Mouse (Mus musculus): Measurements from ENCODE around the gene Dhps.
"Not testable (repeated sequence)": the region's sequence is repeated elsewhere in the genome, so short reads cannot be mapped to it uniquely, and the experiment has no call there.

Gene Dhps

DNA sequence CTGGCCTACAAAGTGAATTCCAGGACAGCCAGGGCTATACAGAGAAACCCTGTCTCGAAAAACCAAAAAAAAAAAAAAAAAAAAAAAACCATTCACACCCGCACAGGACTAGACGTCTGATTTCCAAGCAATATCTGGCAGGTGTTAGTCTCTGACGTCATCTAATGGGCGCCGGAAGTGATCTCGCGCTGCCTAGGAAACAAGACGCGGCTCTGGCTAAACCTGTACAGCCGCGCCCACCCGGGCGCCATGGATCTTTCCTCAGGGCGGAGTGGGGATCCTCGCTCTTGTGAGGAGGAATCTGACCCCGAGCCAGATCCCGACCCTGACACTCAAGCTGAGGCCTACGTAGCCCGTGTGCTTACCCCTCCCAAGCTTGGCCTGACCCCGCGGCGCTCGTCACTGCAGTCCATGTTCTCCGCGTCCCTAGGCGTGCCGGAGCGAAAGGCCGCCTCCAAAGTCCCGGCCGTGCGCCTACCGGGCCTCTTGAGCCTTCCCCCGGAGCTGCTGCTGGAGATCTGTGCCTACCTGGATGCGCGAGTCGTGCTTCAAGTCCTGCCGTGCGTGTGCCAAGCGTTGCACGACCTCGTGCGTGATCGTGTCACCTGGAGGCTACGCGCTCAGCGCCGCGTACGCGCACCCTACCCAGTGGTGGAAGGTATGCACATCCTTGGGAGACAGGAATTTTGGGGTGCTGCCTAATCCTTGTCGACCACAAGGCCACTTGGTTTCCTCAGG is 11.5 kb upstream of the Dhps start, which contains the start of gene Fbxw9:
Gene Fbxw9, plus strand, starts transcription at position 177 of the 738 bp plus-strand sequence.
- peak; percentile 95 for DNase-seq (ENCODE audit: low read depth, low spot score)

DNA sequence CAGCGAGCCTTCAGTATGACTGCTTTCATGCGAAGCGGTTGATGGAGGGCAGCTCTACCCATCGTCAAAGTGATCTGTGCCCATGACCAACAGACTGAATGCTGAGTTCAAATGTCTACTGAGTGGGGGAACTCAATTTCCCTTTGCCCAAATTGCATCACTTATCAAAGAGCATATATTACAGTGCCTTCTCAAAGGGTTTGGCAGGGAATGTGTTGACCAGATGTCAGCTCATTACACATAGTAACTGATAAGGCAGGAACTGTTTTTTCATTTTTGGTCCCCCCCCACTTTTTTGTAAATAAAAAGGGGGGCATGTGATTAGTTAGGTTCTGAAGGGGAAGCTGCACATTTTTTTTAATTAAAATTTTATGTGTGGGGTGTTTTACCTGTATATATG is 9.0 kb upstream of the Dhps start:
- DNase-seq (ENCODE audit: low read depth, low spot score) = no peak

GRCm38 (mm10) chr8:85065213-85065612 is 6.3 kb upstream of the Dhps start:
- DNase-seq (ENCODE audit: low read depth, low spot score) = no peak

DNA sequence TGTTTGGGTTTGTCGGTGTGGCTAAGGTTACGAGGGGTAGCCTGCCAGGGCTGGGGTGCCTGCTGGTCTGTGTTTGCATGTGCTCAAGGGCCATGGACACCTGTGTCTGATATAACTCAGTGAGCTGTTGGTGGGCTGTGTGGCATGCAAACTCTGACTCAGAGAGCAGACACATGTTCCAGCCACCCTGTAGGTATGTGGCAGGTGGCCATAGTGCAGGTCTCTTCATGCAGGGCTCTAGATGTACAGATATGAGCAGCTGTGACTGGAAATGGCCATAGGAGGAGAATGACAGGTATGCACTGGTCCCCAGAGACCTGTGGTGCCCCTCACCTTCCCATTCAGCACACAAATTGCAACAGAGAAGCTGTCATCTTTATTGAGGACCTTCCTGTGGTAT is 4.4 kb upstream of the Dhps start:
- DNase-seq (ENCODE audit: low read depth, low spot score) = no peak

DNA sequence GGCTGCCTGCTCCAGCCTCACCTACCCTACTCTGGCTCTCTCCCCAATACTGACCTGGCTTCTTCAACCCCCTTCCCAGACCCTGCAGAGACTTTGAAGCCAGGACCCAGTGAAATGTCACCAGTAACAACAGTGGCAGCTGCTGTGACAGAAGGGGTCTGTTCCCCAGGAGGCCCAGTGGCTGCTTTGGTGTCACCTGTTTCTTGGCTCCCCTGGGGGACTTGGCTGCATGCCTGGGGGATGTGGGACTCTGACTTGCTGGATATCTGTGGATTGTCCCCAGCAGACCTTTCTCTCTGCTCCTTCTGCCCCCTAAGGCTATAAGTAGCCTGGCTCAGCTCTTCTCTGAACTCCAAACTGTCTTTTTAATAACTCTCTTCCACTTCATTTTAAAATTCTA is 3.6 kb upstream of the Dhps start, which contains the start of gene Gm5741:
Gene Gm5741, minus strand, starts transcription at position 1 of the 400 bp plus-strand sequence.
- no peak for DNase-seq (ENCODE audit: low read depth, low spot score)

DNA sequence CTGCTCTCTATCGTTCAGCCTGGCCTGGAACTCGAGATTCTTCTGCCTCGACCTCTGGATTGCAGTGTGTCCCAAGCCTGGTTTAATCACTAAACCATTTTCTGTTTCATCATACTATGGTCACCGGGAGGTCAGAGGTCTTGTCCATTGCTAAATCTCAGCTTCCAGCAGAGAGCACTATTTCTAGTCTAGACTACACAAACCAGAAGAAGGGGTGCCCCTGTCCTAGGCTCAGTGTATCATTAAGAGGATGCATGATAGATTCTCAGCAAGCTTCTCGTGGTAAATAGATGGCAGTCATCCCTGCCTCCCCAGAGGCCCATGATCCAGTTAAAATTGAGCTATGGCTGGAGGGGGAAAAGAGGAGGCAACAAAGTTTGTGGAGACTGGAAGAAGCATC is 516 bp upstream of the Dhps start:
- peak; percentile 51 for DNase-seq (ENCODE audit: low read depth, low spot score)

GRCm38 (mm10) chr8:85072364-85072929 is 890 bp downstream of the Dhps start:
- no peak for DNase-seq (ENCODE audit: low read depth, low spot score)

GRCm38 (mm10) chr8:85073041-85073612 is 1.6 kb downstream of the Dhps start:
- peak; percentile 27 for DNase-seq (ENCODE audit: low read depth, low spot score)

DNA sequence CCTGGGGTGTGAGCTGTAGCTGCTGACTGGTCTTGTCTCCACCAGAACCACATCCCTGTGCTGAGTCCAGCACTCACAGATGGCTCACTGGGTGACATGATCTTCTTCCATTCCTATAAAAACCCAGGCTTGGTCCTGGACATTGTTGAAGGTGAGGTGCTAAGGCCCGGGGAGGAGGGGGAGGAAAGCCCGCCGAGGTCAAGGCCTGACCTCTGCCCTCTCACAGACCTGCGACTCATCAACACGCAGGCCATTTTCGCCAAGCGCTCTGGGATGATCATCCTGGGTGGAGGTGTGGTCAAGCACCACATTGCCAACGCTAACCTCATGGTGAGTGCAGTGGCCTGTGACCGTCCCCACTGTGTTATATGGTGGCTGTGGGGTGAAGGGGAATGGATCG is 2.6 kb downstream of the Dhps start:
- peak; percentile 14 for DNase-seq (ENCODE audit: low read depth, low spot score)

- DNase-seq (ENCODE audit: low read depth, low spot score) = no peak
These were observed 3.1 kb downstream of the Dhps start for GRCm38 (mm10) chr8:85074617-85075016.

GRCm38 (mm10) chr8:85076001-85076400 is 4.4 kb downstream of the Dhps start:
- peak; percentile 74 for DNase-seq (ENCODE audit: low read depth, low spot score)

DNA sequence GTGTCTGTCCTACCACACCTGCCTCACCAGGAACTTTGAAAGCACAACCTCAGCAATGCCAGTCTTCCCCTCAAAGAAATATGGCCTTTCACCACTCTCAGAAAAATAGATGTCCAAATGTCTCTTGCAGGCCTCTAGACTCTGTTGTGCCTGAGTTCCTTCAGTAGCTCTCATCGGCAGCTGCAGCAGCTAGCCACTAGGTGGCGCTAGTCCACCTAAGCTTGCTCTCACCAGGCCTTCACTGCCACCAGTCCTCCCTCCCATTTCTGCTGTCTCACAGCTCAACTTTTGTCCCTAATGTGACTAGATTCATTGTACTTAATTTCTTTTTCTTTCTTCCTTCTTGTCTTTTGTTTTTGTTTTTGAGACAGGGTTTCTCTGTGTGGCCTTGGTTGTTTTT is 5.4 kb downstream of the Dhps start:
- peak; percentile 89 for DNase-seq (ENCODE audit: low read depth, low spot score)

DNA sequence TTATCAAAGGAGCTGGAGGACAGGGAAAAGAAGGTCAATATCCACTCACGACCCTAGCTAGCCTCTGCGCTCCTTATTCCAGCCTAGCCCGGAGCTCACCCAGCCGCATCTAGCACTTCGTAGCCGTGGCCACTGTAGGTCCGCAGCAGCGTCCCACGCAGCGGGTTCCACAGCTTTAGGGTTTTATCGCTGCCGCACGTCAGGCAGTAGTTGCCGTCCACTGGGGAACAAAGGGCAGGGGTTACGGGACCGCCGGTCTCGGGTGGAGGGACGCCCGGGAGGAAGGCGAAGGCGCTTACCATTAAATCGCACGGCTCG is 8.6 kb downstream of the Dhps start:
- DNase-seq (ENCODE audit: low read depth, low spot score) = no peak

DNA sequence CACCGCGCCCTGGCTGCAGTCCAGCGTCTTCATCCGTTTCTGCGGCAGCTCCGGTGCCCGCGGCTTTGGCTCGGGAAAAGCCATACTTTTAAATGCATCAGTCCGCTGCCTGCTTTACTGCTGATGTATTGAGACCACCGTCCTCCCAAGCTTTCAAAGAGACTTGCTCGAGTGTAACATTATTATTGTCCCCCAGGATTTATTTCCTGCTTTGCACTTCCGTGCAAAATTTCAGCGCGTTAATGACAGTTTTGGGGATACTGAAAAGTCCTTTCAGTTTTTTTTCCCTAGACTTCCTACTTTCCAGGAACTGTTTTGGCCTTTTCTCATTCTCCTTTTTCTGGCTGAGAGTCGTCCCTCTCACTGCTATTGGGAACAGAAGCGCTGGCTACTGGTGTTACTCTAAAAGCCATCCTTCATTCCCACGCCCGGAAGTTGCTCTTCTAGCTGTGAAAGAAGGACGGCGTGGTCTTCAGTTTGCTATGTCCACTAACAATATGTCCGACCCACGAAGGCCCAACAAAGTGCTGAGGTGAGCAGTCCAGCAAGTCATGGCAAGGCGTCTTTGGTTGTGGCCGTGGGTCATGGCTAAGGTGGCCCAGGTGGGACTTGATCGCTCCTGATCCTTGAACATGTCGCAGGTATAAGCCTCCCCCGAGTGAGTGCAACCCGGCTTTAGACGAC is 9.1 kb downstream of the Dhps start, which contains the start of gene Wdr83os:
Gene Wdr83os, plus strand, starts transcription at position 209 of the 684 bp plus-strand sequence.
- peak; percentile 87 for DNase-seq (ENCODE audit: low read depth, low spot score)

DNA sequence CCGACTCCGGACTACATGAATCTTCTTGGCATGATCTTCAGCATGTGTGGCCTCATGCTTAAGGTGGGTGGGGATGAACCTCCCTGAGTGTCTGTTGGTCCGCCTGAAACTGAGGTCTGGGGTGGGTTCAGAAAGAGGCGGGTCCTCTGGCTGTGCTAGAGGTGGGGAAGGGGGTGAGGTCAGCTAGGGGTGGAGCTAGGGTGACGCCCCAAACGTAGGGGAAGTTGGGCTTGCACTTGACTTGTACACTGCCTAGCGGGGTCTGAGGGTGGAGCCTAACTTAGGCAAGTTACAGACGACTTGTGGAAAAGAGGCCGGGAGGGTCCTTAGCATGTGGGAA is 9.6 kb downstream of the Dhps start, which contains the start of gene Wdr83:
Gene Wdr83, minus strand, starts transcription at position 91 of the 340 bp plus-strand sequence.
- DNase-seq (ENCODE audit: low read depth, low spot score) = peak; percentile 96

DNA sequence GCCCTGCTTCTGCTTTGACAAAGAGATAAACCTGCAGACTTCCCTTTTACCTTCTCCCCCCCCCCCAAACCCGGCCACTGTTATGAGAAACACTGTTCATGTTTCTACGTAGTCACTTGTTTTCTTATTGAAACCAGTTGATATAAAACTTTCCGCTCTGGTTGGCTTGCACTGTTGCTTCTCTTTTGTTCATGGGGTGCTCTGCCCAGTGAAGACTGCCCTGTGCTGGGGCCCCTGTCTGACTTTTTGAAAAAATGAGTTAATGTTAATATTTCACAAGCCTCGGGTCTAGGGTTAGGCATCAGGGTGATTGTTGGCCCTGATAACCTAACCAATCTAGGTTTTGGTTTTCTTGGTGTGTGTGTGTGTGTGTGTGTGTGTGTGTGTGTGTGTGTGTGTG is 10.6 kb downstream of the Dhps start:
- DNase-seq (ENCODE audit: low read depth, low spot score) = not testable (repeated sequence)

GRCm38 (mm10) chr8:85083108-85083813 is 11.7 kb downstream of the Dhps start, which contains the start of gene Man2b1:
TSS of gene Man2b1 (plus strand) at chr8:85083270.
- peak; percentile 92 for DNase-seq (ENCODE audit: low read depth, low spot score)

DNA sequence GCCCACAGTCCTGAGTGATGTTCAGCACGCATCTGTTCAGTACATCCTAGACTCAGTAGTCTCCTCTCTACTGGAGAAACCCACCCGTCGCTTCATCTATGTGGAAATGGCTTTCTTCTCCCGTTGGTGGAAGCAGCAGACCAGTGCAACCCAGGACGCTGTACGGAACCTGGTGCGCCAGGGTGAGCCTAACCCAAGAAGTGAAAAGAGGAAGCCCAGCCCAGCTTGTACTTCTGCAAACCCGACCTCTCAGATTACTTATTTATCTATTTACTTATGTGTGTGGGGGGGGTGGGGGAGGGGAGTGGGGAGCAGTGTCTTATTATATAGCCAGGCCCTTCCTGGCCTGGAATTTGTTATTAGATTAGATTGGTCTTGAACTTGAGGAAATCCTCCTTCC is 13.1 kb downstream of the Dhps start:
- no peak for DNase-seq (ENCODE audit: low read depth, low spot score)

GRCm38 (mm10) chr8:85086238-85086637 is 14.7 kb downstream of the Dhps start:
- DNase-seq (ENCODE audit: low read depth, low spot score) = no peak

DNA sequence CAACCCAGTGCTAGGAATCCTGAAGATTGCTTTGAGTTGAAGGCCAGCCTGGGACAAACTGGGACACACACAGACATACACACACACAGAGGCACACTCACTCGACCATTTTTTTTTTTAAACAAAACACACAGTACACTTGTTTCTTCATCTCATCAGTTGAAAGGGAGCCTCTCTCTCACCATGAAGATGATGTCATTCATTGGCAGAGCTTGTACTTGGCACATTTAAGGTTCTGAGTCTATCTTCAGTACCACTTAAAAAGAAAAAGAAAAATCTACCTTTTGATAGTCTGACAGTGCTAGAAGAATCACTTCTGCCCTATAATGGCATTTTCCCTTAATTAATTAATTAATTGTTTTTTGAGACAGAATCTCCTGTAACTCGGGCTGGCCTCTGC is 17.2 kb downstream of the Dhps start:
- no peak for DNase-seq (ENCODE audit: low read depth, low spot score)

DNA sequence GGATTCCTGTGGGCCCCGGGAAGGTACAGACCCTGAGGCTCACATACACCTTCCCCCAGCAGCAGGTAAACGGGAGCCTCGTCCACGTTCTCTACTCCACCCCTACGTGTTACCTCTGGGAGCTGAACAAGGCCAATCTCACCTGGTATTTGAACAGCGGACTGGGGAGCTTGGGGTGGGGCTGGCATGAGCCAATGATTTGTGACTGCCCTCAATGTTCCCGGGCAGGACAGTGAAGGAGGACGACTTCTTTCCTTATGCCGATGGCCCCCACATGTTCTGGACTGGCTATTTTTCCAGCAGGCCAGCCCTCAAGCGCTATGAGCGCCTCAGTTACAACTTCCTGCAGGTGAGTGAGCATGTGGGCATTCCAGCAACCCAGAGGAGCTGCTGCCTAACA is 19.3 kb downstream of the Dhps start:
- DNase-seq (ENCODE audit: low read depth, low spot score) = no peak

Measured in ES-CJ7 (cell line).